Mouse (Mus musculus): ENCODE measurements around the gene 1810010D01Rik.

- TF ChIP-seq ZC3H11A (IDR thresholded peaks at IDR 0.05; ENCODE audit: borderline replicate concordance, low read depth, low read length) (no peak), ZNF384 (IDR thresholded peaks at IDR 0.05; ENCODE audit: low read depth, low read length) (no peak)
Observed at GRCm38 (mm10) chr7:145181376-145182034, 26.4 kb downstream of the 1810010D01Rik start.

Measured in ES-E14 (cell line).